Mouse (Mus musculus): ENCODE data around the gene Ptpn20. TPM values are rescaled to one million over a fixed set of nuclear protein-coding genes. Genes with fewer than 3 reads are reported as not detected.

The Ptpn20 gene
- total RNA-seq, 2 experiments from 2014 or later = not detected

DNA sequence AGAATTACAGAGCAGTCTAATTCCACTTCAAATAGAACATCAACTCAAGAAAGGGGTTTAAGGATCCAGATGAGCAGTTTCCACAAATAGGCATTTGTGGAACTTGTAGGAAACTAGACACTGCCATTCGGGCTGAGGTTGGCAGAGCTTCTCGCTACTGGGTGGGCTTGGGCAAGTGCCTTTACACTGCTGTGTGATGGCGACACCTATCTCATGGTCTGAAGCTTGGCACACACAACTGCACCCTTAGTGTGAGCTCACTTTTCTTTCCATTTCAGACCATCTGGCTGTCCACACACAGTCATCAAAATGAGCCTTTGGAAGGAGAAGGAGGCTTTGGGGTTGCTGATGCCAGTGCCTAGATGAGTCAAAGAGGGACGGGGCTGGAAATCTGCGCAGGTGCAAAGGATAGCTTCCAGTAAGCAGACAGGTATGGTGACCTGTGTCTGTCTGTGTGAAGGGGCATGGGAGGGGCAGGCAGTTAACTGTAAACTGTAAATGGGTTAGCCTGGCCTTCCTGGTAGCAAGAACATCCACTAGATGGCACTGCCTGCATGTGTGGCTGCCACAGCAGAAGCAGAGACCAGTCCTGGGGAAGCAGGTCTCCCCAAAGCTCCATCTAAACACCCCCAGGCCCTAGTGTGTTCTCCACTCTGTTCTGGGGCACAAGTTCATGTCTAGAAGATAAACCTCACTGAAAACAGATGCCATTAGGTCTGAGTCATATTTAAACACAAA, 84.5 kb downstream of the Ptpn20 start:
- intact Hi-C loops (cut with DNase I) = loop anchor here (1.0 to 5.0 kb wide), 2 partner anchors 239 to 260 kb away; no protein-coding TSS in a partner anchor
- DNase-seq = peak; percentile 65 to 70

DNA sequence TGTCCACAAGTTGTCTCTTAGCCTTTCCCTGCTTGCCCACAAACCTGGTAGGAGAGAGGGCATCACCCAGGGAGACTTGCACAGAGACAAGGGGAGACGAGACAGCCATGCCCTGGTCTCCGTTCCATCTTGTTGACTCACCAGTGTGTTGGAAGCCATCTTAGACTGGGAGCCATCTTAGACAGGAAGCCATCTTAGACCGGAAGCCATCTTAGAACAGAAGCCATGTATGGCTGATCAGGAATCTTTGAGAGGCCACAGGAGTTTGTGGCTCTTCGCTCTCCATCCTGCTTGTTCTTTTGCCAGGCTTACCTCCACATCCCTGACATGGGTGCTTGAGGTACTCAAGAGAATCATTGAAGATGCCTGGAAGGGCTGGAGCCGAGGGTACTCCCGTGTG, 89.0 kb downstream of the Ptpn20 start:
- DNase-seq = no peak
- intact Hi-C loops (cut with DNase I) = no loop called here

- intact Hi-C loops (cut with DNase I) = no loop called here
- no peak for DNase-seq
Measured at GRCm38 (mm10) chr14:33678740-33679139, 89.7 kb downstream of the Ptpn20 start.

DNA sequence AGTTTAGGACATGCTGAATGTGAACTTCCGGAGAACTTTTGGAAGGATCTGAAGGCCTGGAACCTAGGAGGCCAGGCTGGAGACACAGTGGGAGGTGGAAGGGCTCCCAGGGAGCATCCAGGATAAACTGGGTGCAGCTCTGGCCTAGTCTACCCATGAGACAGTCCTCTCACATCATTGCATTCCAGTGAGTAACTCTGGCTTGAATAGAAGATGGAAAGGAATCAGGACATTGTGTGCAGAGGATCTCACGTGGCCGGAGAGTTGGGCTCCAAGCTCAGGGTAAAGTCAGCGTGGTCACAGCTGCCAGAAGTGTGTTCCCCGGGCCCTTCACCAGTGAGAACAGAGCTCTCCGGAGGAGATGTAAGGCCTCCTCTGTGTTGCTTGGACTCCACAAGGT, 91.6 kb downstream of the Ptpn20 start:
- intact Hi-C loops (cut with DNase I) = no loop called here
- peak; percentile 49 to 54 for DNase-seq

DNA sequence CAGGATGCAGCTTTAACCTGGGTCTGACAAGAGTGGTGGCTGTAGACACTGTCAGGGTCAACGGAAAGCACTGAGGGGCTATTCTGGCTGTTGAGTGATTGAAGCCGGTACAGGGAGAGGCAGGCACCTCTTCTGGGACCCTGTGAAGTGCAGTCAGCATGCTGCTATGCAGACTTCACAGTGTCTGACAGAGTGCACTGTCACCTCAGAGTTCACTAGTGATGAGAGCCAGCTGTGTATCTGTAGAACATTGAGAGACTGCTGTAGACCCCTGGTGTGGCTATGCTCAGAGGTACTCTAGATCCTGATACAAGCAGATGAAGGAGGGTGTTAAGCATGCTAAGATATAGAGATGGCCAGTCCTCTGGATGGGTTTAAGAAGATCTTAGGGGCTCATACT, 93.8 kb downstream of the Ptpn20 start:
- intact Hi-C loops (cut with DNase I) = no loop called here
- no peak for DNase-seq

GRCm38 (mm10) chr14:33683701-33684100, 94.7 kb downstream of the Ptpn20 start:
- DNase-seq = no peak
- intact Hi-C loops (cut with DNase I) = no loop called here

- peak in 1 of 2 experiments; percentile 35 for DNase-seq
- intact Hi-C loops (cut with DNase I) = no loop called here
Measured at GRCm38 (mm10) chr14:33687444-33688028, 98.5 kb downstream of the Ptpn20 start.

DNA sequence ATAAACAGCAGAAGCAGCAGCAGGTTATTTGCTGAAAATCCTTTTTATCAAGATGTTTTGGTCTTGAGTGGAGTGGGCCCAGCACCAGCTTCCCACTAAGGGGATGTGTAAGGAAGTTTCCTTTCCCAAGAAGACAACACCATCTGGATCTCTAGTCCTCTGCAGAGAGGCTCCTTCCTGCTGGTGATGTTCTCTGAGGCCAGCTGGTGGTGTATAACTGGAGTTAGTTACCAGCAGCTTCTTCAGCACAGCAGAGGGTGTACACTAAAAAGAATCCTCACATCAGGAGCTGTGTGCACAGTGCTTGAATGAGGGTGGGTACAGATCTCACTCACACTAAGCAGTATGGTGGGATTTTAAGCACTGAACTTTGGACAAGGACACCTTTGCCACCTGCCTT, 100.0 kb downstream of the Ptpn20 start:
- no peak for DNase-seq
- intact Hi-C loops (cut with DNase I) = no loop called here

Other genes starting within 250 kb of the Ptpn20 start
- 10 to 100 TPM; 44.1 to 45.1 TPM for gene Mapk8, start 142.0 kb upstream of the Ptpn20 start, total RNA-seq (2021)
- gene Frmpd2, start 117.5 kb upstream of the Ptpn20 start, total RNA-seq (2021) = not detected

Data from heart, postnatal 10 days (tissue).